Mouse (Mus musculus) MEL (cell line): ENCODE results near the gene Wars2.

Source experiments
- CTCF ChIP-seq, 3 experiments: IDR thresholded peaks in 2 of 3; conservative IDR thresholded peaks in 1 of 3; 2 replicates each; pipeline ENCODE4 v1.5.1; 2011 to 2012; ENCODE audit warnings: low read length in 3 of 3, low read depth in 2 of 3, mild to moderate bottlenecking in 2 of 3, improper control_type of control experiment in 1 of 3, inconsistent platforms in 1 of 3, mixed read lengths in 1 of 3, moderate library complexity in 1 of 3; ENCODE audit not compliant: control insufficient read depth in 1 of 3, insufficient read depth in 1 of 3, poor library complexity in 1 of 3, severe bottlenecking in 1 of 3
- MAFK ChIP-seq: IDR thresholded peaks from 2 replicates; pipeline ENCODE4 v1.6.1; 2011; ENCODE audit warnings: low read depth, mild to moderate bottlenecking, low read length, improper control_type of control experiment, borderline replicate concordance
- POLR2A ChIP-seq, 2 experiments: IDR thresholded peaks; 2 replicates each; pipeline ENCODE4 v1.6.1; 2011 to 2012; ENCODE audit warnings: low read length in 2 of 2, mild to moderate bottlenecking in 2 of 2, control low read depth in 1 of 2, improper control_type of control experiment in 1 of 2, low read depth in 1 of 2, moderate library complexity in 1 of 2; ENCODE audit not compliant: control insufficient read depth in 1 of 2, insufficient read depth in 1 of 2, poor library complexity in 1 of 2
- SIN3A ChIP-seq: IDR thresholded peaks from 2 replicates; pipeline ENCODE4 v1.6.1; 2012; ENCODE audit warnings: low read length, improper control_type of control experiment, inconsistent platforms
- ZC3H11A ChIP-seq: IDR thresholded peaks from 2 replicates; pipeline ENCODE4 v1.6.1; 2012; ENCODE audit warnings: low read depth, mild to moderate bottlenecking, inconsistent platforms, low read length, improper control_type of control experiment

GRCm38 (mm10) chr3:99131973-99132372 is 8.9 kb upstream of the Wars2 start:
- TF ChIP-seq ZC3H11A: no peak
- no peak for TF ChIP-seq POLR2A (IDR thresholded peaks at IDR 0.05; ENCODE audit: control insufficient read depth in 1 of 2, insufficient read depth in 1 of 2, low read depth in 1 of 2, low read length in 2 of 2, poor library complexity in 1 of 2)
- TF ChIP-seq SIN3A: no peak
- no peak for TF ChIP-seq CTCF (IDR thresholded peaks at IDR 0.05 in 2 of 3, conservative IDR thresholded peaks at IDR 0.05 in 1 of 3; ENCODE audit: control insufficient read depth in 1 of 3, insufficient read depth in 1 of 3, low read depth in 2 of 3, low read length in 3 of 3, poor library complexity in 1 of 3, severe bottlenecking in 1 of 3)
- TF ChIP-seq MAFK: no peak
